Mouse (Mus musculus): ENCODE measurements around the gene Gm15130. TPM values are rescaled to one million over a fixed set of nuclear protein-coding genes. Genes with fewer than 3 reads are reported as not detected.

The Gm15130 gene
- not detected in 2 replicates for polyA plus RNA-seq (2014; fragmentation: Nextera tagmentation; extraction: Ambion mirVana)

DNA sequence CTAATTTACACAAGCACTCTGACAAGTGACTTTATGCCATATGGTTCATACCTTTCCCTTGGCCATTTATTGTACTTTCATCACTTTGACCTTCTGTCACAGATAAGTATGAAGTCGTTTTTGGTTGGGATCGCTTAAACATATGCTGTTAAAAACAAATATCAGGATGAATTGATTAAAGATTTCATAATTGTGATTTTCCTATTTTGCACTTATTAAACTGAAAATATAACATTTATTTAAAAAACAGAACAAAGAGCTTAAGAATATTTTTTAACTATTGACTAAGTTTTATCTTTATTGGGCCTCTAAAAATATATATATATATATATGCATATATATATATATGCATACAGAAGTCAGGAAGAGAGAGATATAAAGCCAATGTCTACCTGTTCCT, at the start of gene Gm15130:
Gene Gm15130, minus strand, starts transcription at position 101 of the 400 bp plus-strand sequence.
- DNase-seq (ENCODE audit: low spot score), result no peak
- Histone ChIP-seq H3K9ac (ENCODE audit: low read length) (no peak within 1 kb of the TSS), H3K36me3 (ENCODE audit: control insufficient read depth, insufficient read depth, low read length) (no peaks in the 10 kb centered on the region), H3K27ac (ENCODE audit: low read depth) (no peak within 1 kb of the TSS), H3K4me1 (replicated peaks; ENCODE audit: control insufficient read depth, insufficient read depth, low read length) (no peaks in the 10 kb centered on the region), H3K4me2 (ENCODE audit: low read length) (no peak within 1 kb of the TSS), H3K9me3 (ENCODE audit: control insufficient read depth, low read length) (no peaks in the 10 kb centered on the region), H3K27me3 (replicated peaks; ENCODE audit: control insufficient read depth, insufficient read depth, low read length) (no peaks in the 10 kb centered on the region), H3K4me3 (ENCODE audit: low read depth, low read length) (no peak within 1 kb of the TSS)
- 76% methylated on average over 2 of the region's 2 CpGs for WGBS
- ATAC-seq (replicated peaks; ENCODE audit: low FRiP score, low TSS enrichment, low read depth), result no peak

DNA sequence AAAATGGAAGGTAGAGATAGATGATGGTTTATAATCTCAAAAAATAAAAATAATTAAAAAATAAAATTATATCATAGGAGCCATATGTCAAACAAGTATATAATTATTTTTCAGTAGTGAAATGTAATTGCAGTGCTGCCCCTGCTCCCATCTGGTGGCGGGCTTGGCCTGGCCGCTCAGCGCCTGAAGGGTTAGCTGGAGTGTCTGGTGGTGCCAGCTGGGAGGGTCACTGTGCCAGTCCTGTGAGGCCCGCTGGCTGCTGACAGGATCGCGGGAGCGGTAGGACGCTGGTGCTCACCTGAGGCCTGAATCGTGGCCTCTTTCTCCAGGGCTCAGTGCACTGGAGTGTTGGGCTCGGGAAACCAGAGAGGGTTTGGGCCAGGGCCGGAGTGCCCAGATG, 29.3 kb upstream of the Gm15130 start:
- no peaks in the 10 kb centered on the region for H3K27me3 ChIP-seq (replicated peaks; ENCODE audit: control insufficient read depth, insufficient read depth, low read length)
- WGBS, result 92% methylated on average over 11 of the region's 11 CpGs
- H3K9me3 ChIP-seq (ENCODE audit: control insufficient read depth, low read length), result no peaks in the 10 kb centered on the region
- H3K27ac ChIP-seq (ENCODE audit: low read depth), result no peak overlapping the region
- no peak for DNase-seq (ENCODE audit: low spot score)
- no peaks in the 10 kb centered on the region for H3K4me1 ChIP-seq (replicated peaks; ENCODE audit: control insufficient read depth, insufficient read depth, low read length)
- no peak for ATAC-seq (replicated peaks; ENCODE audit: low FRiP score, low TSS enrichment, low read depth)
- H3K4me2 ChIP-seq (ENCODE audit: low read length), result no peak overlapping the region
- H3K9ac ChIP-seq (ENCODE audit: low read length), result no peak overlapping the region
- no peak overlapping the region for H3K4me3 ChIP-seq (ENCODE audit: low read depth, low read length)
- no peaks in the 10 kb centered on the region for H3K36me3 ChIP-seq (ENCODE audit: control insufficient read depth, insufficient read depth, low read length)

DNA sequence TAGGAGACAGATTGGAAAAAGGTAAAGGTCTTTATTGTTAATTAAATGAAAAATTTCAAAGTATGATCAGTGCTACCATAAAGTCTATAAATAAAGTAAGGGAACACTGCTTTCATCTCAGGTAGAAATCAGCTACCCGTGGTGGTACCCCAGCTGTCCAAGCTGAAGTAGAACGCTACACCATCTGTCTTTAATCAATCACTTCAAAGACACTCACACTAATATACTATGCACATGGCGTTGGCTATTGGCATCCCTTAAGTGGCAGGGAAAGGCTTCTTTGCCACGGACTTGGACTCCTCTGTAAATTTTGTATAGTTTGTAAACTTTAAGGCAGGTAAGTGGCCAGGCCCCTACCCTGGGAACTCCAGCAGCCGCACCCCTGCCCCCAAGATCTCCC, 17.0 kb downstream of the Gm15130 start:
- H3K4me2 ChIP-seq (ENCODE audit: low read length), result no peak overlapping the region
- H3K36me3 ChIP-seq (ENCODE audit: control insufficient read depth, insufficient read depth, low read length), result no peaks in the 10 kb centered on the region
- no peaks in the 10 kb centered on the region for H3K9me3 ChIP-seq (ENCODE audit: control insufficient read depth, low read length)
- 60% methylated on average over 5 of the region's 5 CpGs for WGBS
- ATAC-seq (replicated peaks; ENCODE audit: low FRiP score, low TSS enrichment, low read depth) (no peak), DNase-seq (ENCODE audit: low spot score) (no peak)
- H3K9ac ChIP-seq (ENCODE audit: low read length), result no peak overlapping the region
- no peaks in the 10 kb centered on the region for H3K4me1 ChIP-seq (replicated peaks; ENCODE audit: control insufficient read depth, insufficient read depth, low read length)
- H3K4me3 ChIP-seq (ENCODE audit: low read depth, low read length), result no peak overlapping the region
- H3K27me3 ChIP-seq (replicated peaks; ENCODE audit: control insufficient read depth, insufficient read depth, low read length), result no peaks in the 10 kb centered on the region
- H3K27ac ChIP-seq (ENCODE audit: low read depth), result no peak overlapping the region

DNA sequence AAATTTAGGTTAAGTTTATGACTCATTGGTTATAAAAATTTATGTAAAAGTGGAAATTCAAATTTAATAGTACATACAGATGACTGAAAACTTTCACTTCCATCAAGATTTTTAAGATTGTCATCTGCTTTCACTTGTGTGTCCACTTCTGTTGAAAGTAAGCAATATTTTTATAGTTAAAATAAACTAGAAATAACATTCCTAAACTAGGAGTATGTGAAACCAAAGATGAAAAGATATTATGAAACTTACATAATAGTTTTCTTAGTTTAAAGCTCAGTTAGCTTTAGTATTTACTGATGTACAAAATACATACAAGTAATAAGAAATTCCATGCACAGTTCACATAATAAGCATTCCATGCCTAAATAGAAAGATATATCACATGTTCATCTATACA, 46.9 kb downstream of the Gm15130 start, which contains the start of gene Gm13941:
Gene Gm13941, minus strand, starts transcription at position 101 of the 400 bp plus-strand sequence.
- Histone ChIP-seq H3K27me3 (replicated peaks; ENCODE audit: control insufficient read depth, insufficient read depth, low read length) (no peaks in the 10 kb centered on the region), H3K4me3 (ENCODE audit: low read depth, low read length) (no peak within 1 kb of the TSS), H3K27ac (ENCODE audit: low read depth) (no peak within 1 kb of the TSS), H3K4me1 (replicated peaks; ENCODE audit: control insufficient read depth, insufficient read depth, low read length) (no peaks in the 10 kb centered on the region), H3K4me2 (ENCODE audit: low read length) (no peak within 1 kb of the TSS), H3K36me3 (ENCODE audit: control insufficient read depth, insufficient read depth, low read length) (no peaks in the 10 kb centered on the region), H3K9ac (ENCODE audit: low read length) (no peak within 1 kb of the TSS), H3K9me3 (ENCODE audit: control insufficient read depth, low read length) (no peaks in the 10 kb centered on the region)
- ATAC-seq (replicated peaks; ENCODE audit: low FRiP score, low TSS enrichment, low read depth) (no peak), DNase-seq (ENCODE audit: low spot score) (no peak)

Other genes with a start within 250 kb of the Gm15130 start
- 0.09 and 0.30 TPM in 2 replicates for gene Ano3, start 202.0 kb downstream of the Gm15130 start, polyA plus RNA-seq (2014; fragmentation: Nextera tagmentation; extraction: Ambion mirVana)
- not detected in 2 replicates for gene Gm13941, start 47.0 kb downstream of the Gm15130 start, polyA plus RNA-seq (2014; fragmentation: Nextera tagmentation; extraction: Ambion mirVana)
- gene 4930430A15Rik, start 76.7 kb upstream of the Gm15130 start, polyA plus RNA-seq (2014; fragmentation: Nextera tagmentation; extraction: Ambion mirVana), result not detected in 2 replicates
- gene Olfr1275, start 82.3 kb upstream of the Gm15130 start, polyA plus RNA-seq (2014; fragmentation: Nextera tagmentation; extraction: Ambion mirVana), result not detected in 2 replicates
- gene Olfr1276, start 101.6 kb upstream of the Gm15130 start, polyA plus RNA-seq (2014; fragmentation: Nextera tagmentation; extraction: Ambion mirVana), result not detected in 2 replicates
- not detected in 2 replicates for gene Olfr1277, start 121.2 kb upstream of the Gm15130 start, polyA plus RNA-seq (2014; fragmentation: Nextera tagmentation; extraction: Ambion mirVana)
- gene Olfr1278, start 137.2 kb upstream of the Gm15130 start, polyA plus RNA-seq (2014; fragmentation: Nextera tagmentation; extraction: Ambion mirVana), result not detected in 2 replicates
- gene Olfr1279, start 147.7 kb upstream of the Gm15130 start, polyA plus RNA-seq (2014; fragmentation: Nextera tagmentation; extraction: Ambion mirVana), result not detected in 2 replicates
- not detected in 2 replicates for gene Olfr1280, start 161.1 kb upstream of the Gm15130 start, polyA plus RNA-seq (2014; fragmentation: Nextera tagmentation; extraction: Ambion mirVana)
- gene Olfr1281, start 173.6 kb upstream of the Gm15130 start, polyA plus RNA-seq (2014; fragmentation: Nextera tagmentation; extraction: Ambion mirVana), result not detected in 2 replicates
- gene Olfr1282, start 183.1 kb upstream of the Gm15130 start, polyA plus RNA-seq (2014; fragmentation: Nextera tagmentation; extraction: Ambion mirVana), result not detected in 2 replicates
- gene Olfr1283, start 213.9 kb upstream of the Gm15130 start, polyA plus RNA-seq (2014; fragmentation: Nextera tagmentation; extraction: Ambion mirVana), result not detected in 2 replicates
- gene Olfr1284, start 222.6 kb upstream of the Gm15130 start, polyA plus RNA-seq (2014; fragmentation: Nextera tagmentation; extraction: Ambion mirVana), result not detected in 2 replicates

Data from intestine, embryonic 14.5 days (tissue).